Mouse (Mus musculus): ENCODE measurements around the gene Ncl. TPM values are rescaled to one million over a fixed set of nuclear protein-coding genes. Genes with fewer than 3 reads are reported as not detected.

The Ncl gene
- 270 and 478 TPM in 2 replicates for polyA plus RNA-seq (2016; fragmentation: Nextera tagmentation; extraction: Ambion mirVana)

- no peaks in the 10 kb centered on the region for H3K27me3 ChIP-seq (ENCODE audit: insufficient read depth, poor library complexity, severe bottlenecking)
- H3K4me1 ChIP-seq (replicated peaks): peaks cover 25% of the 10 kb centered on the region
- H3K36me3 ChIP-seq: peaks cover 39% of the 10 kb centered on the region
- H3K27ac ChIP-seq: peak within 1 kb of the TSS; percentile 96
- H3K4me3 ChIP-seq: peak within 1 kb of the TSS; percentile 93
- peak; percentile 99 for DNase-seq (ENCODE audit: low spot score)
- no peaks in the 10 kb centered on the region for H3K9me3 ChIP-seq
- WGBS: under 1% methylated on average over 102 of the region's 102 CpGs
These were observed at the start of gene Ncl for GRCm38 (mm10) chr1:86358906-86359797. Gene Ncl (minus strand): TSS chr1:86359400.

DNA sequence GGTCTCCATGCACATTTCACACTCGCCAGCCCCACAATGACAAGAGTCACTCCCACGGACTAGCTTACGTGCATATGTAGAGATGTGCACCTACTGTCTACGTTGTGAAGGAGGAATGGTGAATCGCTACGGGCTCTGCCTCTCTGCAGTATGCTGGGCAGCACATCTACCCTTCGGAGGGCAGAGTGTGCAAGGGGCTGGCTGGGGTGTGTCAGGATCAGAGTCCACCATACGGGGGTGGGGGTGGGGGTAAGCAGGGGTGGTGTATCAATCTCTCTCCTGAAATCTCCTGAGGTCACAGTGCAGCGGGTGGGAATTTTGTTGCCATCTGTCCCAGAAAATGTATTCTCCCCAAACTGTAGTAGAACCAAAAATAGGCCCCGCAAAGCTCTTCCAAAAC lies 49.3 kb upstream of the Ncl start:
- Histone ChIP-seq H3K9me3 (peaks cover 5% of the 10 kb centered on the region), H3K4me1 (replicated peaks) (peaks cover 8% of the 10 kb centered on the region; the same call in 1 of the 2 replicates), H3K27ac (no peak overlapping the region; the same call in 1 of the 2 replicates), H3K4me3 (no peak overlapping the region), H3K36me3 (no peaks in the 10 kb centered on the region), H3K27me3 (ENCODE audit: insufficient read depth, poor library complexity, severe bottlenecking) (no peaks in the 10 kb centered on the region)
- DNase-seq (ENCODE audit: low spot score): no peak
- WGBS: 71% methylated on average over 10 of the region's 10 CpGs

DNA sequence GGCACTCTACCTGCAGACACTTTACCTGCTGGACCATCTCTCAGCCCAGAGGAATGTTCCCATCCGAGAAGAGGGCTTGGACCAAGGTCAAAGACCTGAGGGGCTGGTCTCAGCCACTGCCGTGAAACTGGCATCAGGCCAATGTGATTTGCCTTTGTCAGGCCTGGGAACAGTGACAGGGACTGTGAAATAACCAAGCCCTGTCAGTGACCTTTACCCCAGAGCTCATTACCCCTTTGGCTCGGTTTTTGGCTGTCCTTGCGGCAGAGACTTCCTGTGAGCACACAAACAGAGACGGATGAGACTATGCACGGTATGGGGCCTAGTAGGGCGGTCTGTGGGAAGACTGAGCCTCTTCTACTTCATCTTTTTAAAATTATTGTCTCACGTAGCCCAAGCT lies 47.7 kb upstream of the Ncl start:
- WGBS: 69% methylated on average over 8 of the region's 8 CpGs
- no peaks in the 10 kb centered on the region for H3K36me3 ChIP-seq
- peaks cover 5% of the 10 kb centered on the region for H3K9me3 ChIP-seq
- peaks cover 8% of the 10 kb centered on the region; the same call in 1 of the 2 replicates for H3K4me1 ChIP-seq (replicated peaks)
- peak overlapping the region; percentile 40; the same call in 1 of the 2 replicates for H3K27ac ChIP-seq
- no peak overlapping the region for H3K4me3 ChIP-seq
- DNase-seq (ENCODE audit: low spot score): no peak
- no peaks in the 10 kb centered on the region for H3K27me3 ChIP-seq (ENCODE audit: insufficient read depth, poor library complexity, severe bottlenecking)

- no peak overlapping the region for H3K4me3 ChIP-seq
- DNase-seq (ENCODE audit: low spot score): no peak
- WGBS: 87% methylated on average over 4 of the region's 4 CpGs
- peaks cover 8% of the 10 kb centered on the region; the same call in 1 of the 2 replicates for H3K4me1 ChIP-seq (replicated peaks)
- H3K36me3 ChIP-seq: no peaks in the 10 kb centered on the region
- H3K27ac ChIP-seq: no peak overlapping the region
- peaks cover 5% of the 10 kb centered on the region for H3K9me3 ChIP-seq
- H3K27me3 ChIP-seq (ENCODE audit: insufficient read depth, poor library complexity, severe bottlenecking): no peaks in the 10 kb centered on the region
These were observed 47.1 kb upstream of the Ncl start for GRCm38 (mm10) chr1:86406313-86406712.

- DNase-seq (ENCODE audit: low spot score): no peak
- Histone ChIP-seq H3K4me1 (replicated peaks) (peaks cover 8% of the 10 kb centered on the region; the same call in 1 of the 2 replicates), H3K9me3 (peaks cover 5% of the 10 kb centered on the region), H3K36me3 (no peaks in the 10 kb centered on the region), H3K27ac (no peak overlapping the region), H3K4me3 (no peak overlapping the region), H3K27me3 (ENCODE audit: insufficient read depth, poor library complexity, severe bottlenecking) (no peaks in the 10 kb centered on the region)
- WGBS: 58% methylated on average over 5 of the region's 5 CpGs
These were observed 45.6 kb upstream of the Ncl start for GRCm38 (mm10) chr1:86404834-86405233.

DNA sequence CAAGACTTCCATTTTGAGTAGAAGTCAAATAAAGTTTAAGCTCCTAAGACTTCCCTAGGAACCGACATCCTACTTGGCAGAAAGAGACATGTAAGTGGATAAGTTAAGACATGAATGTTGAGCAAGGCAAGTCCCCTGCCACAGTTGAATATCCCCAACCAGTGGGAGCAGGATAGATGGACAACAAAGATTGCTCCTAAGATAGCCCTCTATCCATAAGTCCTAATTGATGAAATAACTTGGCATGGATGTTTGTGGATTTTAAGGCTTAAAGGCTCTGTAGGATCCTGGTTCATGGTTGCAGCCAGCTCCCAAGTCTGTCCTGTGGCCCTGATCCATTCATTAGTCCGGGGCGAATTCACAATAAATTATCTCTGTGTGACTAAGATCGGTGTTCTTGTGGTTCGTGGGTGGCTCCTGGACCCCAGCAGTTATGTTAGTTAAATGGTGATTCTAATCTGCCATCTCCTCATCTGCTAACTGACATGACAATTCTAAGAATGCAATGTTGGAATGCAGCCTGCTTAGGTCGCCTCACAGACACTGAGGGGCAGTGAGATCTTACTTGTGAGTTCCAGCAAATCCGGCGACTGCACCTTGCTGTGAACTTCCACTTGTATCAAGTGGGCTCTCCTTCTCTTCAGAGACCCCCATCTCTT lies 41.0 kb upstream of the Ncl start:
- 76% methylated on average over 8 of the region's 8 CpGs for WGBS
- H3K4me3 ChIP-seq: no peak overlapping the region

DNA sequence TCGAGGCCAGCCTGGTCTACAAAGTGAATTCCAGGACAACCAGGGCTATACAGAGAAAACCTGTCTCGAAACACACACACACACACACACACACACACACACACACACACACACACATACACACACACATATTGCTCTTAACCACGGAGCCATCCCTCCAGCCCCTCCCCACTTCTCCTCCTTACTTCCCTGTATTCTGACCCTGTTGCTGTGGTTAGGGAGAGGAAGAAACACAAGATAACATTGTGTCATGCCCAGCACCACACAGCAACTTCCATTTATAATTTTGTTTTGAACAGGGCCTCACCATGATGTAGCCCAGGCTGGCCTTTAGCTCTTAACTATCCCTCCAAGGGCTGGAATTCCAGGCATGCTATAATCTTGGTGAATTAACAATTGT lies 40.1 kb upstream of the Ncl start:
- no peak for DNase-seq (ENCODE audit: low spot score)
- Histone ChIP-seq H3K27me3 (ENCODE audit: insufficient read depth, poor library complexity, severe bottlenecking) (no peaks in the 10 kb centered on the region), H3K27ac (no peak overlapping the region), H3K36me3 (no peaks in the 10 kb centered on the region), H3K9me3 (no peaks in the 10 kb centered on the region), H3K4me3 (no peak overlapping the region), H3K4me1 (replicated peaks) (peaks cover 9% of the 10 kb centered on the region; the same call in 1 of the 2 replicates)
- WGBS: 75% methylated on average over 3 of the region's 3 CpGs

More for the DNA sequence above, 41.0 kb upstream of the Ncl start:
- H3K27ac ChIP-seq: no peak overlapping the region
- DNase-seq (ENCODE audit: low spot score): no peak
- peaks cover 9% of the 10 kb centered on the region; the same call in 1 of the 2 replicates for H3K4me1 ChIP-seq (replicated peaks)
- no peaks in the 10 kb centered on the region for H3K27me3 ChIP-seq (ENCODE audit: insufficient read depth, poor library complexity, severe bottlenecking)
- H3K36me3 ChIP-seq: no peaks in the 10 kb centered on the region
- H3K9me3 ChIP-seq: peaks cover 5% of the 10 kb centered on the region

DNA sequence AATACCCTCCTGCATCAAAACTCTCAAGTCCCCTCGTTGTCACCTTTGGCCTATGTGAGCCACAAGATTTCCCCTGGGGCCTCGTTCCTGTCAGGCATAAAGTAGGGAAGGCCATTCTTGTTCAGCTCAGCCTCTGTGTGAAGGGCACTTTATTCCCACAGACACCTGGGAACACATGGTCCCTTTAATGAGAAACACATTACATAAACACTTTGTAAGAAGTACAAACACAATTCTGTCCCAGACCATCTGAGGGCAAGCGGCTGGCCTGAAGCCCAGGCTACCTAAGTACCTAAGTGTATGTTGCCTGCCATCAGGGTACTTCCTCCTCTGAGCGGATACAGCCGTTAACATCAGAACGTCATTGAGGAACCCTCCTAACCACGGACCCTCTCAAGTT lies 39.0 kb upstream of the Ncl start:
- DNase-seq (ENCODE audit: low spot score): peak; percentile 18
- no peaks in the 10 kb centered on the region for H3K36me3 ChIP-seq
- H3K27me3 ChIP-seq (ENCODE audit: insufficient read depth, poor library complexity, severe bottlenecking): no peaks in the 10 kb centered on the region
- no peak overlapping the region for H3K4me3 ChIP-seq
- WGBS: 67% methylated on average over 7 of the region's 7 CpGs
- peaks cover 9% of the 10 kb centered on the region; the same call in 1 of the 2 replicates for H3K4me1 ChIP-seq (replicated peaks)
- no peaks in the 10 kb centered on the region for H3K9me3 ChIP-seq
- H3K27ac ChIP-seq: 0 out of 2 replicates have a peak overlapping the region, but pooled peaks have one; percentile 29

GRCm38 (mm10) chr1:86397621-86398020 lies 38.4 kb upstream of the Ncl start:
- Histone ChIP-seq H3K36me3 (no peaks in the 10 kb centered on the region), H3K4me1 (replicated peaks) (peaks cover 9% of the 10 kb centered on the region; the same call in 1 of the 2 replicates), H3K4me3 (no peak overlapping the region), H3K27ac (peak overlapping the region; percentile 29; the same call in 1 of the 2 replicates), H3K27me3 (ENCODE audit: insufficient read depth, poor library complexity, severe bottlenecking) (no peaks in the 10 kb centered on the region), H3K9me3 (no peaks in the 10 kb centered on the region)
- DNase-seq (ENCODE audit: low spot score): no peak
- 87% methylated on average over 8 of the region's 8 CpGs for WGBS

- H3K36me3 ChIP-seq: no peaks in the 10 kb centered on the region
- no peak overlapping the region for H3K27ac ChIP-seq
- peaks cover 9% of the 10 kb centered on the region; the same call in 1 of the 2 replicates for H3K4me1 ChIP-seq (replicated peaks)
- no peak overlapping the region for H3K4me3 ChIP-seq
- WGBS: 73% methylated on average over 7 of the region's 7 CpGs
- H3K9me3 ChIP-seq: no peaks in the 10 kb centered on the region
- no peaks in the 10 kb centered on the region for H3K27me3 ChIP-seq (ENCODE audit: insufficient read depth, poor library complexity, severe bottlenecking)
- no peak for DNase-seq (ENCODE audit: low spot score)
These were observed 36.7 kb upstream of the Ncl start for GRCm38 (mm10) chr1:86395897-86396296.

- Histone ChIP-seq H3K36me3 (no peaks in the 10 kb centered on the region), H3K4me3 (no peak overlapping the region), H3K27ac (no peak overlapping the region), H3K4me1 (replicated peaks) (peaks cover 9% of the 10 kb centered on the region; the same call in 1 of the 2 replicates), H3K27me3 (ENCODE audit: insufficient read depth, poor library complexity, severe bottlenecking) (no peaks in the 10 kb centered on the region), H3K9me3 (no peaks in the 10 kb centered on the region)
- WGBS: 94% methylated on average over 3 of the region's 3 CpGs
- DNase-seq (ENCODE audit: low spot score): no peak
These were observed 35.0 kb upstream of the Ncl start for GRCm38 (mm10) chr1:86394246-86394645.

- H3K4me3 ChIP-seq: no peak overlapping the region
- H3K27ac ChIP-seq: no peak overlapping the region
- H3K4me1 ChIP-seq (replicated peaks): peaks cover 9% of the 10 kb centered on the region; the same call in 1 of the 2 replicates
- no peak for DNase-seq (ENCODE audit: low spot score)
- no peaks in the 10 kb centered on the region for H3K36me3 ChIP-seq
- no peaks in the 10 kb centered on the region for H3K9me3 ChIP-seq
- 90% methylated on average over 3 of the region's 3 CpGs for WGBS
- no peaks in the 10 kb centered on the region for H3K27me3 ChIP-seq (ENCODE audit: insufficient read depth, poor library complexity, severe bottlenecking)
These were observed 34.0 kb upstream of the Ncl start for GRCm38 (mm10) chr1:86393219-86393618.

Measured in hindbrain, embryonic 10.5 days (tissue).